Mouse (Mus musculus) cerebral cortex, adult 2 months (tissue): ENCODE results near the gene Trip6.

Experiments used
- WGBS: fragments of 180-500 bp; shearing (Covaris S2); methylation state at CpG from one replicate; pipeline ENCODE4 v1.1.7; 2018; 5-methylcytosine and 5-hydroxymethylcytosine counted together

The Trip6 gene

DNA sequence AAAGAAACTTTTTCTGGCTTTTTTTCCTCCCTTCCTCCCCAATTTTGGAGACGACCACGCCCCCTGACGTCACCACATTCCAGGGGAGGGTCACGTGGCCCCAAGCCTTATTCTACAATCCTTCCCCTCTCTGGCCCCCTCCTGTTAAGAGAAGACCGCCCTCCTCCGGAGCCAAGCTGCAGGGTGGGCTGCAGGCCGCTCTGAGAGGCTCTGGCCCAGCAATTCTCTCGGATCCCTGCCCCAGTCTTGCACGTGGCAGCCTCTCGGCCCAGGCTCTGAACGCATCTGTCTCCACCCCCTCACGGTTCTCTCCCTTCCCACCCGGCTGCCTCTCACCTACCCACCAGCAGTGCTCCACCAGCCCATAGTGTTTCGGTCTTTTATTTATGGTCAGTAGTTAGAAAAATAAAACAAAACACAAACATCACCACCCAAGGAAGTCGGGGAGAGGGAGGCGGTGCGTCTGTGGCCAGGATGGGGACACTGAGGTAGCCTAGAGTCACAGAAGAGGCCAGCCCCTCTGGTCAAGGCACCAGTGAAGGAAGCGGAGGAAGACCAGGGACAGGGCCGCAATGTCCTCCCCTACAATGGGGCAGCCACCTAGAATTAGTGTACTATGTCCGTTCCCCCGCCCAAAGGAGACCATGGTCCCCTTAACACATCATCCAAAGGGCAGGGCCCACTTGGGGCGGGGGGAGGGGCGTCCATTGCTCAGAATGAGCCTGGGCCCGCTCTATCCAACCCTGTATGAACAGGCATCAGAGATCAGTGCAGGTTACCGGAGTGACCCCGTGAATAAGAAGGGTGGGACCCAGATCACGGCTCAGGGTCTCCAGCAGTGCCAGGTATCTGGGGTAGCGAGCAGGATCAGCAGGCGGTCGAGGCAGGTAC lies at the start of gene Trip6:
TSS of gene Trip6 (minus strand) at position 212 of the 891 bp plus-strand sequence.
- 35% methylated on average over 30 of the region's 30 CpGs for WGBS

GRCm38 (mm10) chr5:137358382-137358781 lies 44.2 kb upstream of the Trip6 start:
- WGBS: 52% methylated on average over 7 of the region's 7 CpGs

- 88% methylated on average over 17 of the region's 17 CpGs for WGBS
Observed at GRCm38 (mm10) chr5:137354091-137354490, 39.9 kb upstream of the Trip6 start.

DNA sequence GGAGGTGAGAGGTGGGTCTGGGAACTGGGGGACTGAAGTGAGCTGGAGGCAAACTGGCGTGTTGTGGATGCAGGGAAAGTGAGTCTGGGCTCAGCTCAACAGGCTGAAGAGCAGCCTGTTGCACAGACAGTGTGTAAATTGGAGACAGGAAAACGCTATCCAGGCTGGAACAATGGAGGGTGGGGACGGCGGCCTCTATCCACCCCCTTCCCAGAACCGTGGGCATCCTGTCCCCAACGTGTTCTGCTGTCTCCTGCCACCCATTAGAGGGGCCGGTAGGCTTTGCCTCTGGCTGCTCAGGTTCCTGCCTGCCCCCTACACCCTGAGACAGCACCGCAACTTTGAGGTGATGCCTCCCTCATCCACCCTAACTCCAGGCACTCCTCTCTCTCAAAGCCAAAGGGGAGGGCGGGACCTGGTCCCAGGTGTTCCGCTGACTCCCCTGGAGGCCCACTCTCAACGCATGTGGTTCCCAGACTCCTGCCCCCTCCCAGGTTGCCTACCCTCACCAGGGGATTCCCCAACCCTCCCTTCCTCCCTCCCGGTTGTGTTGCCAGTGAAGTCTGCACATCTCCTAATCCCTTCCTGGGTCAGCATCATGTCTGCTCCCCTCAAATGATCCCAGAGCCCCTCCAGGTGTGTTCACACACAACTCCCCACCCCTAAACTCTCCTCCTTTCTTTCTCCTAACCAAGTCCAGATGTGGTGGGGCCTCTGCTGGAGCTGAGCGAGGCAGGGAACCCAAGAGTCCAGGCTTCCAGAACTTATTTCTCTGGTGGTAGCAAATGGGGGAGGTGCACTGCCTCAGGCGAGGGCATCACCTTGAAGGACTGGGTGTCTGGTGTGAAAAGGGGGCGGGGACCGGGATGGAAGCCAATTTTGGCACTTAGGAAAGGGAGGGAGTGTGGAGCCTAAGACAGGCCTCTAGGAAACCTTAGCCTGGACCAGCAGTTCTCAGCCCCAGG lies 38.1 kb upstream of the Trip6 start:
- WGBS: 50% methylated on average over 16 of the region's 16 CpGs

- 51% methylated on average over 4 of the region's 4 CpGs for WGBS
Observed at GRCm38 (mm10) chr5:137351394-137351793, 37.2 kb upstream of the Trip6 start.

DNA sequence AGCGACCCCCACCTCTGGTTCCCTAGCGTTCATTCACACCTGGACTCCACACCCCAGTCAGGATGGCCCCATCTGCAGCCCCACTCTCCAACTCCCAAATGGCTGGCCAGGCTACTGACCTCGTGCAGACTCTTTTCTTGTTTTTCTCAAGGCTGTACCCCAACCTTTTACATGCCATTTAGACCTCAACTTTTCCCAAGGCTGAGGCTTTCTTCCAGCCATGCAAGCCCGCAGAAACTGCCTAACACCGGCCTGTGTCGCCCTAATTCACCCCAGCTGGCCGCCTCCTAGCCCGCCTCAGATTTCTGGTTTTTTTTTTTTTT lies 36.8 kb upstream of the Trip6 start:
- 36% methylated on average over 8 of the region's 8 CpGs for WGBS

- WGBS: 1% methylated on average over 55 of the region's 55 CpGs
Observed at GRCm38 (mm10) chr5:137350205-137351057, 36.2 kb upstream of the Trip6 start.

- WGBS: 2% methylated on average over 31 of the region's 32 CpGs
Observed at GRCm38 (mm10) chr5:137349384-137350204, 35.4 kb upstream of the Trip6 start, which contains the start of gene Ephb4. Gene Ephb4, plus strand, starts transcription at chr5:137350109.

GRCm38 (mm10) chr5:137348482-137349383 lies 34.5 kb upstream of the Trip6 start:
- 3% methylated on average over 33 of the region's 33 CpGs for WGBS

DNA sequence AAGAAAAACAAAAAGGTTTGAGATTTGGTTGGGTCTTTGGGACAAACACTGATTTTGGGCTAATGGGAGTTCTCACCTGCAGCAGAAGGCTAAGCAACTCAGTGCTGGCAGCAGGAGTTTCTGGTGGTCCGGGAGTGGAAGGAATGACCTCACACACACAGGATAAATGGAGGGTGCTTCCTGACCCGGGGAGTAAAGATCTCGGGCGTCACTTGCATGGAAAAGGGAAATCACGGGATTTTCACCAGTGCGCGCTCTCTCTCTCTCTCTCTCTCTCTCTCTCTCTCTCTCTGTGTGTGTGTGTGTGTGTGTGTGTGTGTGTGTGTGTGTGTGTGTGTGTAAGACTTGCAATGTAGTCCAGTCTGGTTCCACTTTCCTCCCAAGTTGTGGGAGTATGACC lies 33.7 kb upstream of the Trip6 start:
- WGBS: 47% methylated on average over 7 of the region's 7 CpGs

DNA sequence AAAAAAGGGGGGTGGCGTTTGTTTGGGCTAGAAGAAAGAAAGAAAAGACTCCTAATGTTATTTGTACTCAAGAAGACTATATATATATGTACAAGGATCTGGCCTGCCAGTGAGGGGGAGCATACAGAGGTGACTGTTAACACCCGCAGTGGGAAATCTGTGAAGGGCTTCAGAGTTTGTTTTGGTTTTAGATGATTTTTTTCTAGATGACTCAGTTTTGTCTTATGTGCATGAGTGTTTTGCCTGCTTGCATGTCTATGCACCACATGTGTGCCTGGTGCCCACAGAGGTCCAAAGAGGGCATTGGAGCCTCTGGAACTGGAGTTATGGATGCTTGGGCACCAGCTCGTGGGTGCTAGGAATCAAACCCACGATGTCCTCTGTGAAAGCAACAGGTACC lies 32.8 kb upstream of the Trip6 start:
- 90% methylated on average over 4 of the region's 4 CpGs for WGBS

- WGBS: 88% methylated on average over 1 of the region's 1 CpGs
Observed at GRCm38 (mm10) chr5:137346388-137346787, 32.2 kb upstream of the Trip6 start.

GRCm38 (mm10) chr5:137345821-137346220 lies 31.6 kb upstream of the Trip6 start:
- WGBS: 39% methylated on average over 9 of the region's 9 CpGs

DNA sequence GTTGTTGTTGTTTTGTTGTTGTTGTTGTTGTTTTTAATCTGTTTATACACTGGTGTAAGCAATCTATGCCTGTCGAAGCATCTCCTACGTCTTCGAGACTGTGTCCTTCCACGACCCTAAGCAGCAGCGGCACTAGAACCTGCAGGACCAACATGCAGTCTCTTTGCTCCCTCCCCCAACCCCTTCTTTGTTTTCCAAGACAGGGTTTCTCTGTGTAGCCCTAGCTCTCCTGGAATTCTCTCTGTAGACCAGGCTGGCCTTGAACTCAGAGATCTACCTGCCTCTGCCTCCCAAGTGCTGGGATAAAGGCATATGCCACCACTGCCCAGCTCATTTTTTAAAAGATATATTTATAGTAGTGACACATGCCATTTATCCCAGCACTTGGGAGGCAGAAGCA lies 29.2 kb upstream of the Trip6 start:
- 97% methylated on average over 5 of the region's 5 CpGs for WGBS

DNA sequence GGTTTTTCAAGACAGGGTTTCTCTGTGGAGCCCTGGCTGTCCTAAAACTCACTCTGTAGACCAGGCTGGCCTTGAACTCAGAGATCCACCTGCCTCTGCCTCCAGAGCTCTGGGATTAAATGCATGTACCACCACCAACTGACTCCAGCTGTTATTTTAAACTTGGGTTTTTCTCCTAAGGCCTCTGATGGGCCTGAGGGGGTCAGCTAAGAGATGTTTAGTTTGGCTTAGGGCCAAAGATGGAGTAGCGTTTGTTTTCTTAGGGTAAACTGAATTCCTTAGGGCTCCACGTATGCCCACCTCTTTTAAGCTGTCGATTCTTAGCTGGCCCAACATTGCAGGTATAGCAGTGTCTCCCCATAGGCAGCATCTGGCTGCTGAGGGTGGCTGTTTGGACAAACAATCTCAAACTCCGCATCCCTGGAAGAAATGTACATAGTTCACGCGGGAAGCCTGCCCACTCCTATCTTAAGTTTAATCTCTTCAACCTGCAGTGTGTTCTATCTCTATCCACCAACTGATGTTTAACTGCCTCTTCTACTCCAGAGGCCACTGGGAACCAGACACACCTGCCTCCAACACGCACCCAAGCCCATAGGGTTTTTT lies 28.3 kb upstream of the Trip6 start:
- 69% methylated on average over 7 of the region's 7 CpGs for WGBS

GRCm38 (mm10) chr5:137340222-137340621 lies 26.0 kb upstream of the Trip6 start:
- WGBS: 72% methylated on average over 6 of the region's 6 CpGs

DNA sequence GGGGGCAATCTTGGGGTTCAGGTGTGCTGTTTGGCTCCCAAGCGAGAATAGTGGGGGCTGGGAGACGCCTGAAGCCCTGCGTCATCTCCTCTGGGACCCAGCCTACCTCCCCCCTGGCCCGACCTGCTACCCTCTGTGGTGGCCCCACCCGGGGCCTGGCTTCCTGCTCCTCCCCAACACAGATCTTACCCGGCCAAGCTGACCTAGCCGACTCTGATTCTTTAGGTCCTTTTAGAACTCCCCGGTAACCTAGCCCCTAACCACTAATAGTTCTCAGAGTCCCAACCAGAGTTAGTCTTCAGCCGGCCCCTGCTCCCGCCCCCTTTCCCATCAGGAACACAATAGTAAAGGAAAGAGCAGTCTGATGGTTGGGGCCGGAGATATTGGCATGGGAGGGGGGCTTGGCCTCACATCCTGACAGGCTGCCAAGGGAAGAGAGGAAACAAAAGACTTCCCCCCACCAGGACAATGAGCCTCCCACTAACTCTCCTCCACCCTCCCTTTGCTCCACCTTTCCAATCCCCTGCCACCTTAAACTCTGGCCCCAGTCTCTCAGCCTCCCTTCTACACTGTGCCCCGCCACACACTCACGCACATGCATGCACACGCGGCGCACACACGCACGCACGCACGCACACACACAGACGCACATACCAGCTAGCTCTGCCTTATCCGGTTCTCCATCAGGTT lies 25.2 kb upstream of the Trip6 start:
- 7% methylated on average over 22 of the region's 22 CpGs for WGBS

- WGBS: 3% methylated on average over 11 of the region's 11 CpGs
Observed at GRCm38 (mm10) chr5:137338663-137339289, 24.6 kb upstream of the Trip6 start.
